ENCODE assay signal across 13 mouse cellular contexts in genomic region chr13:77470093-77470621, GRCm38 (mm10).
"Had no signal": no experiment of that assay in that cellular context is flagged by ENCODE, and none has a peak within 500 bp of the region (broad histone marks: within the 10 kb centered on the region; RNA-seq: fewer than 3 reads in every experiment).

No protein-coding gene starts in this region.

- H3K9me3 ChIP-seq: kidney, embryonic 15.5 days; liver, embryonic 13.5 days; midbrain, embryonic 12.5 days had no signal

- H3K9ac ChIP-seq: kidney, embryonic 15.5 days; liver, embryonic 13.5 days; midbrain, embryonic 12.5 days had no signal

- H3K4me2 ChIP-seq: kidney, embryonic 15.5 days; liver, embryonic 13.5 days; midbrain, embryonic 12.5 days had no signal

- H3K4me1 ChIP-seq: kidney, embryonic 15.5 days; liver, embryonic 13.5 days; midbrain, embryonic 12.5 days had no signal

- H3K27ac ChIP-seq: kidney, embryonic 15.5 days; liver, embryonic 13.5 days; macrophage; midbrain, embryonic 12.5 days; stomach, postnatal 0 days had no signal

- DNase-seq: kidney, adult 11 months; kidney, adult 8-10 months; kidney, postnatal 10 days; kidney, postnatal 36 days; liver, embryonic 13.5 days; lung, adult 2 months; right cerebral cortex, postnatal 14 days; right cerebral cortex, postnatal 4 days; thymus, postnatal 25 days had no signal

- H3K4me3 ChIP-seq: kidney, embryonic 15.5 days; liver, embryonic 13.5 days; midbrain, embryonic 12.5 days had no signal

- H3K27me3 ChIP-seq: kidney, embryonic 15.5 days; liver, embryonic 13.5 days; midbrain, embryonic 12.5 days had no signal

- H3K36me3 ChIP-seq: kidney, embryonic 15.5 days; liver, embryonic 13.5 days; midbrain, embryonic 12.5 days had no signal
